Mouse (Mus musculus) layer of hippocampus, adult 8-10 months (tissue): ENCODE results near the gene Itpka. TPM values are rescaled to one million over a fixed set of nuclear protein-coding genes. Genes with fewer than 3 reads are reported as not detected.
A peak's percentile ranks its signal among the peaks of the same experiment; 100 is the strongest.

Experiments used
- DNase-seq, 2 experiments: peaks; one replicate each; pipeline ENCODE4 v3.0.0; 2022; ENCODE audit warnings: low spot score in 2 of 2
- total RNA-seq, 4 experiments: library from RNA; stranded (reverse); gene quantifications; 2 replicates each; pipeline ENCODE4 v1.2.4; 2022

Gene Itpka
- total RNA-seq, 4 experiments from 2014 or later = 213 to 245 (median 228) TPM

GRCm38 (mm10) chr2:119757601-119758100 lies 15.5 kb downstream of the Itpka start:
- DNase-seq = no peak

- DNase-seq = no peak
Observed at GRCm38 (mm10) chr2:119758101-119758843, 16.1 kb downstream of the Itpka start.

- DNase-seq = no peak
Observed at GRCm38 (mm10) chr2:119758844-119759835, 17.0 kb downstream of the Itpka start.

- DNase-seq = no peak
Observed at GRCm38 (mm10) chr2:119760251-119760650, 18.1 kb downstream of the Itpka start, which contains the start of gene Ltk. Gene Ltk, minus strand, starts transcription at chr2:119760431.

GRCm38 (mm10) chr2:119762276-119762675 lies 20.1 kb downstream of the Itpka start:
- no peak for DNase-seq

- DNase-seq = no peak
Observed at GRCm38 (mm10) chr2:119763924-119764323, 21.8 kb downstream of the Itpka start.

GRCm38 (mm10) chr2:119767246-119767645 lies 25.1 kb downstream of the Itpka start:
- DNase-seq = no peak

GRCm38 (mm10) chr2:119787206-119787883 lies 45.2 kb downstream of the Itpka start, which contains the start of gene Rpap1:
Gene Rpap1, minus strand, starts transcription at chr2:119787537.
- DNase-seq = peak; percentile 66 to 79

GRCm38 (mm10) chr2:119789996-119790395 lies 47.9 kb downstream of the Itpka start:
- DNase-seq = no peak

- no peak for DNase-seq
Observed at GRCm38 (mm10) chr2:119797279-119797783, 55.2 kb downstream of the Itpka start, which contains the start of gene Tyro3. Gene Tyro3, plus strand, starts transcription at chr2:119797733.

GRCm38 (mm10) chr2:119798246-119798927 lies 56.2 kb downstream of the Itpka start:
- no peak for DNase-seq

- no peak for DNase-seq
Observed at GRCm38 (mm10) chr2:119799181-119799960, 57.2 kb downstream of the Itpka start.

- DNase-seq = no peak
Observed at GRCm38 (mm10) chr2:119799961-119800550, 57.9 kb downstream of the Itpka start.

Other genes starting within 250 kb of the Itpka start
- under 1 TPM; 0.74 to 0.89 (median 0.75) TPM for gene Exd1, start 194.7 kb upstream of the Itpka start, total RNA-seq
- 100 to 1,000 TPM; 148 to 177 (median 173) TPM for gene Chp1, start 194.6 kb upstream of the Itpka start, total RNA-seq
- gene Nusap1, start 124.0 kb upstream of the Itpka start, total RNA-seq = under 1 TPM; 0.31 to 0.75 (median 0.65) TPM
- gene Oip5, start 123.9 kb upstream of the Itpka start, total RNA-seq = 1 to 10 TPM in 1 of 4 experiments, under 1 TPM in 3; 0.33 to 1.2 (median 0.84) TPM
- gene Ndufaf1, start 79.5 kb upstream of the Itpka start, total RNA-seq = 10 to 100 TPM; 28.8 to 35.1 (median 29.7) TPM
- gene Rtf1, start 67.3 kb upstream of the Itpka start, total RNA-seq = 10 to 100 TPM; 53.9 to 57.2 (median 56.1) TPM
- gene Ltk, start 18.1 kb downstream of the Itpka start, total RNA-seq = 10 to 100 TPM; 13.4 to 17.8 (median 14.7) TPM
- gene Rpap1, start 45.2 kb downstream of the Itpka start, total RNA-seq = 10 to 100 TPM; 18.6 to 21.5 (median 19.2) TPM
- 10 to 100 TPM; 86.0 to 95.4 (median 91.3) TPM for gene Tyro3, start 55.4 kb downstream of the Itpka start, total RNA-seq
- 10 to 100 TPM; 70.3 to 84.8 (median 75.3) TPM for gene Mga, start 154.9 kb downstream of the Itpka start, total RNA-seq
- 10 to 100 TPM; 38.0 to 56.3 (median 47.2) TPM for gene Mapkbp1, start 230.4 kb downstream of the Itpka start, total RNA-seq